Mouse (Mus musculus) gastrocnemius, adult 18-20 months (tissue): ENCODE measurements around the gene BC048679. TPM values are rescaled to one million over a fixed set of nuclear protein-coding genes. Genes with fewer than 3 reads are reported as not detected.
A peak's percentile ranks its signal among the peaks of the same experiment; 100 is the strongest.

ENCODE experiments used
- DNase-seq: peaks from one replicate; pipeline ENCODE4 v3.0.0; 2021; ENCODE audit warnings: low spot score
- long read RNA-seq, 2 experiments: library from polyadenylated mRNA; stranded (forward); transcript quantifications; one replicate each; pipeline ENCODE4 v2.0.0; 2021
- total RNA-seq, 2 experiments: library from RNA; stranded (reverse); gene quantifications; 2 replicates each; pipeline ENCODE4 v1.2.3; 2021

Gene BC048679
- total RNA-seq = 1 to 10 TPM; 4.2 to 9.7 TPM
- long read RNA-seq, experiment 1, partial matches to known transcripts = 0 of 1 reads
- long read RNA-seq, experiment 1, other reads (novel, unspliced or antisense) = 1 of 1 reads
- long read RNA-seq, experiment 2, partial matches to known transcripts = 0 of 1 reads
- long read RNA-seq, experiment 2, other reads (novel, unspliced or antisense) = 1 of 1 reads

DNA sequence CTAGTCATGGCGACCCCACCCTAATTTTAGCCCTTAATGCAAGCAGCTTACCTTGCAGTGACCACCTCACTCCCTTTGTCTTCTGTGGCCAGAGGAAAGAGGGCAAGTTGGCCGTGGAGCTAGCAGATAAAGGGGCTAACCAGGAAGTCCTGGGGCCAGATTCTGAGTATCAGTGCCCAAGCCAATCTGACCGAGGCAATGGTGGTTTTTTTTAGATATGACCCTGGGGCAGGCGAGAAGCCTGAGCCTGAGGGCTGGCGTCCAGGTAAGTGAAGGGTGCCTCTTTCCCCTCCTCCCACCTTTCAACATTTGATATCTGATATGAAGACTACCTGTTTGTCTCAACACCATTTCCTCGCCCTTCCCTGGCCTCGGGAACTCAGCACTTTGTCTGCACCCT is at the start of gene BC048679:
Gene BC048679 (minus strand): TSS at position 101 of the 400 bp plus-strand sequence.
- DNase-seq = no peak

- no peak for DNase-seq
These were observed 44.9 kb upstream of the BC048679 start for GRCm38 (mm10) chr7:81542934-81543333.

GRCm38 (mm10) chr7:81541924-81542524 is 43.9 kb upstream of the BC048679 start:
- peak; percentile 93 for DNase-seq

DNA sequence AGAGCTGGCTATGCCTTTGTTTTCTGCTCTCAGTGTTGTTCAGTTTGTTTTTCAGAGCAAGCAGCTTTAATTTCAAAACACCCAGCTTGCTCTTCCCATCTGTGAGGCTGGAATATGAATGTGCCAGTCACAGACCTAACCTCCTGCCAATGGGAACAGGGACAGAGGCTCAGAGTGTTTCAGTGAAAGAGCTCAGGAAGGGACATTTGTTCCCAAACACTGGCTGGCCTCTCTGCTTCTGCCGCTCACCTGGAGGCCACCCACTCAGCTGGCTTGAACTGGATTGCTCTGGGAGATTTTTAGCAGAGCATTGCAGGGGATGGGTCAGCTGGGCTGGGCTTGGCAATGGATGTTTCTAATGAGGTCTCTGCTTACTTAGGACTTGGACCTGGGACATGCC is 42.9 kb upstream of the BC048679 start:
- DNase-seq = no peak

- no peak for DNase-seq
These were observed 41.5 kb upstream of the BC048679 start for GRCm38 (mm10) chr7:81539565-81539964.

DNA sequence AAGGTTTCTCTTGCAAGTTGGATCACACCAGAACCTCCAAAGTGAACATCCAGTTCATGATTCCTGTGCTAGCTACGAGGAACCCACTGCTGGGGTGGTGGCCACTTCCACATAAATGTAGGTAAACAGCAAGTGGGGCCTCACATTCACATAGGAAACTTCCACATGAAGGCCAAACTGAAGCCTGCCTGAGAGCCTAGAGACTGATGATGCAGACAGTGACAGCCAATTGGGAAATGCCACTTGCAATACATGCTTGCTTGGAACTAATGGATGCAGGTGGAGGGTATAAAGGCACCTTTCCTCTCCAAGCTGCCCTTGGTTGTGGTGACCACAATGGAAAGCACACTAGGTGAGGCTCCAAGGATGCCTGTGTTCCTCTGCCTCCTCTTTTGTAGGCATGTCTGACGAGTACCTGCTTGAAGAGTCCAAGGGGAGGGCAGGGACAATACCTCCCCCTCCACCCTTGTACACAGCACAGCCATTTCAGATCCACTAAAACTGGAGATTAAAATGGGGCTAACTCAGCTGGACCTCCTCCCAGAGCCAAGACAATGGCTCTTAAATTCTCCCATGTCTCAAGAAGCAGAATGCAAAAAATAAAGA is 40.1 kb upstream of the BC048679 start:
- DNase-seq = no peak

DNA sequence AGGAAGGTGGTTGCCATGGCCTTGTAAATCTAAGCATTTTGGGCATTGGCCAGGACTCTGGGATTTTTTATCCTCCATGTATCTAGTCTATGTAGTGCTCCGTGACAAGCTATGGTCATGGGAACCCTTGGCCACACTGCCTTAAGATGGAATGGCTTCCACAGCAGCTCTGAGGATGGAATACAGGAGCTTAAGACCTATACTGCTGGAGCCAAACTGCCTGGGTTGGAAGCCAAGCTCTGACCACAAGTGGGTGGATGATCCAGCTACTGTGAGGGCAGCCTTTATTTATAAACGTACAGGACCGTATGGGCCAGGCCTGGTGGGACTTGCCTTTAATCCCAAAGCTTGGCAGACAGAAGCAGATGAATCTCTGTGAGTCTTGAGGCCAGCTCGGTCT is 38.4 kb upstream of the BC048679 start:
- no peak for DNase-seq

DNA sequence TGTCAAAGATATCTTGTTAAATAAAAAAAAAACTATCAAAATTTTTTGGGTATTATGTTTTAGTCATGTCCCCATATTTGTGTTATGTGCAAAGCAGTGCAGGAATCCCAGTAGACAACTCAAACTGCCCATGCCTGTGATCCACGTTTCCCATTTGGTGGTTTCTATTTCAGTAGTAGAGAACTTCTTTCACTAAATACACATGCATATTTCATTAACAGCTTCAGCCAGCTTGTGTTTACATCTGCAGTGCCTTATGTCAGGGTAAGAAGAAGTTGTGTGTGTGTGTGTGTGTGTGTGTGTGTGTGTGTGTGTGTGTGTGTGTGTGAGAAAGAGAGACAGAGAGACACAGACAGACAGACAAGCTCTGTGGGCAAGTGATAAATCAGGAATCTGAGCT is 33.4 kb upstream of the BC048679 start:
- DNase-seq = no peak

GRCm38 (mm10) chr7:81528918-81529317 is 30.8 kb upstream of the BC048679 start:
- DNase-seq = no peak

- DNase-seq = no peak
These were observed 25.6 kb upstream of the BC048679 start for GRCm38 (mm10) chr7:81523663-81524017.

DNA sequence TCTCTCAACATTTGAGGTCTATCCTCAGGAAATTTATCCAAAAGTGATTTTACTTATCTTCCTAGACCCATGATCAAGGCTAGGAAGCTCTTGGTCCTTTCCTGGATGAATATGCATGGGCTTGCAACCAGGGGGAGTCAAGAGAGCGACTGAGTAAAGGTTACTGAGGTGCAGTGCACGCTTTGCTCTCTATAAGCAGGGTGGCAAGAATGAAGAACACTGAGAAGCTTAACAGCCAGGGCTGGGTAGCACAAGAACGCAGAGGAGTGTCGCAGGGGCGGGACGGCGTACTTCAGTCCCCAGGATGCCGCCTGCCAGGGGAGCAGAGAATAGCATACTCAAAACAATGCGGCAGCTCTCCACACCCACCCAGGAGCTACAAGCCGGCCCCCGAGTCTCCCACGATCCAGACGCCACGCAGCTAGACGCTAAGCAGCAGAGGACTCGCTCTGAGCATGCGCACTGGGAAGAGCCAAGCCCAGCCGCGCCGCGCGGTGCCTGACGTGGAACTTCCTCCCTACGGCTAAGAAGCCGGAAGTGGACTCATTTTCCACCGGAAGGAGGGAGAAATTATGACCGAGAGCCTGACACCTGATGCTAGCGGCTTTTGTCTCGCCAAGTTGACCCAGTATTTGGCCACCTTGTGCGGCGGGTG is 25.1 kb upstream of the BC048679 start:
- DNase-seq = peak; percentile 88

GRCm38 (mm10) chr7:81516154-81517030 is 18.3 kb upstream of the BC048679 start:
- DNase-seq = no peak

DNA sequence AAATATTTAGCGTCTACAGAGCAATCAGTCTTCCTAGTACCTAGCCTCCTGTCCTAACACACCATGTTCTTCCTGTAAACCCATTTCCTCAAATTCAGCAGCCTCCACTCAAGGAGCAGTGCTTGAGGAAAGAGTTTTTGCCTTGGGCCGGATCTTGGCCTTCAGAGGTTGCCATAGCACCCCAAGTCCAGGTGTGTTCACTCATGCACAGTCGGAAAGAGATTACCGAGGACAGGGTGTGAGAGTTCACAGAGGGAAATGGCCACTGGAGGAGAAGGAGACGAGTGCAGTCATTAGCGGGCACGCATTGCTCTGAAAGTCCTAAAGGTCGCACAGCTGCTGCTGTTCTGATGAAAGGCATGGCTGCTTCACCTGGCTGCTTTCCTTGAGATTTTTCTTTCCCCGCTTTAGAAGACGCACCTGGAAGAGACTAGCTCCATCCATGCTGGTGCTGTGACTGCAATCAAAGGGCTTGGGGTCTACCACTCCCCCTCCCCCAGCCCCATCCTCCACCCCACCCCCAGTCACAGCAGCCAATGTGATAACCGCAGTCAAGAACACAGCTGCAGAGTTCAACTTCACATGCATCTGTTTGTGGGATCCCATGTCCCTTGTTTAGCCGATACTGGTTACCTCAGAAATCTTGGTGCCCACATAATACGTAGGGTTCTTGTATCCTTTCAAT is 17.0 kb upstream of the BC048679 start:
- no peak for DNase-seq

DNA sequence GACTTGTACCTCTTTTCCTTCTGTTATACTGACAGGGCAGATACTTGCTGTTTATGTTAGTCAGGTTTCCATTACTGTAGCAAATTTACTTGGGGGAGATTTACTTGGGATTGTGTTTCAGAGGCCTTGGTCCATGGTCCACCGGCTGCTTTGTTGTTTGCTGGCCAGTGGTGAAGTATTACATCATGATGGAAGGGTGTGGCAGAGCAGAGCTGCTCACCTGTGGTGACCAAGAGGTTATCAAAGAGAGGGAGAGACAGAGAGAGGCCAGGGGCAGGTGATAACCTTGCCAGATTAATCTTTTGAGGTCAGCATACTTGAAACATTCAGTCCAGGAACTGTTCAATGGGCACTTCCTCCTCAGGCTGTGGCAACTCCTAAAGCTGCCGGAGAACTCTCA is 3.0 kb upstream of the BC048679 start:
- DNase-seq = no peak

GRCm38 (mm10) chr7:81497171-81497570 is 910 bp downstream of the BC048679 start:
- DNase-seq = no peak

DNA sequence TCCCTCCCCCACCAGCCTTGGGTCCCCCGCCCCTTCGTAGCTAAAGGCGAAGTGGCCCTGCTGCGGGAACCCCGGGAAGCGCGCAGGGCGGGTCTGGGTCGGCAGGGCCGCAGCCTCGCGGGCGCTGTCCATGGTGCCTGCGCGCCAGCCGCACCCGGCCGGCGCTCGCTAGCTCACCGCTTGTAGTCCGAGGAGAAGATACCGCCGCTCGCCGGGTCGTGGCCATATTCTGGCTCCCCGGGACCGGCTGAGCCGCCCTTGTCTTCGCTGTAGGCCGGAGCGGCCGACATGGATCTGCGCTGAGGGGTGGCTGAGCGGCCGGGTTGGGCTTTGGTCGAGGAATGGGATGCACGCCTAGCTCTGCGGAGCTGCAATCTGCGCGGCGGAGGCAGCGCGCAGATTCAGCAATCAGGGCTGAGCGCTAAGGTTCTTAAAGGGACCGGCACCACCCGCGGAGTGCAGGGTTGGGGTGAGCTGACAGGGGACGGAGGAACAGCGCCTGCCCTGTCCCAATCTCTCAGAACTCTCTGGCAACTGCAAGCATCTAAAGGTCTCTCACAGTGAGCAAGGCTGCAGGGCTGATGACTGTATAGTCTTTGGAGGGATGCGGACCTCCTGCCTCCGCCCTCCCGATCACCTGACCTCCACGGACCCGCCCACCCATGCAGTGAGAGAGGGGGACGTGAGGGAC is 4.6 kb downstream of the BC048679 start, which contains the start of gene Ap3b2:
Gene Ap3b2 (minus strand): TSS at position 595 of the 691 bp plus-strand sequence.
- peak; percentile 46 for DNase-seq

DNA sequence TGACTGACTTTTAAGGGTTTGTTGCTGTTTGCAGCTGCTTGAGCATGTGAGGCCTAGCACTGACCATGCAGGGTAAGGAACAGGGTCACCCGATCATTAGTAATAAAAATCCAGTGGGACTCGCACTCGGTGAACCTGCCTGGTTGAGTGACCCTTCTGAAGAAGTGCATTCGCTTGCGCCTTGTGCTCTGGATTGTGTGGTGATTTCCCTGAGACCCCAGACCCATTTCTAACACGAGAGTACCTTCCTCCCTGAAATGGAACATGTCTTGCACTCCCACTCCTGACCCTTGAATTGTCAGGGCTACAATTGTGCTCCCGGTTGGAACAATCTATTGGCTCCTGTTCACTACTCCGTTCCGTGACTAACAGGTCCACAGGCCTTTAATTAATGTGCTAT is 5.5 kb downstream of the BC048679 start:
- DNase-seq = no peak

GRCm38 (mm10) chr7:81489649-81490048 is 8.4 kb downstream of the BC048679 start:
- DNase-seq = no peak

DNA sequence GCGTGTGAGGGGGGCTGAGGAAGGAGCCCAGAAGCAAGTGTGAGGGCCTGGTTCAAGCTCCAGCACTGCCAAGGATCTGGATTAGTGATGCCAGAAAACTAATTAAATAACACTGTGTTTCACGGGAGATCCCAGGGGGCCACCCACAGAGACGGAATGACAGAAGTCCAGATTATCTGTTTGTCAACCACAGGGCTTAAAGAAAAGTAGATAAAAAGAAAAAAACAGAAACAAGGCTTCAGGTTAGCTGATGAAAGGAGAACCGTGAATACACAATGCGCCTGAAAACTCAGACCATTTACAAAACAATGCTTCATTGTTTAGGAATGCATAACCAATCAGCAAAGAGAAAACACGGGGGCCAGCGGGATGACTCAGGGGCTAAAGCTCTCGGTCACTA is 17.3 kb downstream of the BC048679 start:
- no peak for DNase-seq

- peak; percentile 18 for DNase-seq
These were observed 18.5 kb downstream of the BC048679 start for GRCm38 (mm10) chr7:81479531-81480090.
